Mouse (Mus musculus) layer of hippocampus, postnatal 25 days (tissue): ENCODE measurements around the gene Olfr24. TPM values are rescaled to one million over a fixed set of nuclear protein-coding genes. Genes with fewer than 3 reads are reported as not detected.
"Not testable (repeated sequence)": the region's sequence is repeated elsewhere in the genome, so short reads cannot be mapped to it uniquely, and the experiment has no call there.

Source experiments
- DNase-seq, 2 experiments: peaks; one replicate each; pipeline ENCODE4 v3.0.0; 2022; ENCODE audit warnings: mixed read lengths in 2 of 2, low spot score in 1 of 2; ENCODE audit errors: extremely low spot score in 1 of 2
- total RNA-seq, 2 experiments: library from RNA; stranded (reverse); gene quantifications; 2 replicates each; pipeline ENCODE4 v1.2.3; 2021

Olfr24 gene
- total RNA-seq, result not detected

GRCm38 (mm10) chr9:18763896-18764295 is at the start of gene Olfr24:
Gene Olfr24 (minus strand): TSS chr9:18763996.
- no peak for DNase-seq

GRCm38 (mm10) chr9:18785316-18785715 is 21.5 kb upstream of the Olfr24 start:
- DNase-seq, result no peak

DNA sequence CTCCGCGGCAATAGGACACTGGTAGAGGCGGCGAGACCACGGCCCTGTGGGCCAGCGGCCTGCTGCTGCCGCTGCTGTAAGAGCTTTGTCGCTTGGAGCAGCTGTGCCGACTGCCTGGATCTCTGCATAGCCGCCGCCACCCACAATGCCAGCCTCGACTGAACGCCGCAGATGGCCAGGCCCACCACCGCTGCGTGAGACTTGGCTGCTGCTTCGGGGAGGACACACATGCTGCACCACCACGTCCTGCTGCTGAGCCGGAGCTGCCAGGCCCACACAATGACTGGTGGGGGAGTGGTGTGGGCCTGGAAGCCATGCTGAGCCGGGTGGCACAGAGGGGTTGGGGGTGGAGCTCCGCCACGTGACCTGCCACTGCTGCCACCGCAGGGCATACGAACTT is 15.7 kb upstream of the Olfr24 start:
- DNase-seq, result peak; percentile 8 to 25

DNA sequence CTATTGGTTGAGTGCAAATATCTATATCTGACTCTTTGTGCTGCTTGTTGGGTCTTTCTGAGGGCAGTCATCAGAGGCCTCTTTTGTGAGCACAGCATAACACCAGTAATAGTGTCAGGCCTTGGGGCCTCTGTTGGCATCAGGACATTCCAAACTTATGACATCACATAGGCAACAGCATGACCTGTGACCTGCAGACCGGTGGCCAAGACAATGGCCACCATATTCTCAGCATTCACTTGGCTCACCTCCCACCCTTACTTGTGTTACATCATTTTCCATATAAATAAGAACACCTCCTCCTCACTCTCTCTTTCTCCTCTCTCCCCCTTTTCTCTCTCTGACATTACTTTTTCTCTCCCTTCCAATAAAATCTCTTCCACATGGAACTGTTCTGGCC is 15.2 kb upstream of the Olfr24 start:
- DNase-seq, result no peak

- no peak for DNase-seq
Measured at GRCm38 (mm10) chr9:18755595-18755994, 8.2 kb downstream of the Olfr24 start.

GRCm38 (mm10) chr9:18744639-18745038 is 19.2 kb downstream of the Olfr24 start:
- peak in 1 of 2 experiments; percentile 10 for DNase-seq

DNA sequence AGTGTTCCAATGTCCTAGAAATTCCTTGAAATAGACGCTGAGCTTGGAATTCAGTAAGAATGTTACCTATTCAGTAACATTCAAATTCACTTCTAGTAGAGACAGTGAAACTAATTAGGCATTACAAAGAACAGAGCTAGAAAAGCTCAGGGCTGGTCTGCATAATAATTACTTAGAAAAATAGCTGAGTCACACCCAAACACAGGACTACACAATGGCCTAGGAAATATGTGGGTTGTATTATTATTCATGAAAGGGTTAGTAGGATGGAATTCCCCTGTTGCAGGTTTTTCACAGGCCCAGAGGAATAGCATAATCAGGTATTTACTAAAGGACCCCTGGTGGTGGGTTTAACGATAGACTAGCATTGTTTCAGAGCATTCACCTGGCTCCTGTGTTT is 29.6 kb downstream of the Olfr24 start:
- not testable (repeated sequence) for DNase-seq

DNA sequence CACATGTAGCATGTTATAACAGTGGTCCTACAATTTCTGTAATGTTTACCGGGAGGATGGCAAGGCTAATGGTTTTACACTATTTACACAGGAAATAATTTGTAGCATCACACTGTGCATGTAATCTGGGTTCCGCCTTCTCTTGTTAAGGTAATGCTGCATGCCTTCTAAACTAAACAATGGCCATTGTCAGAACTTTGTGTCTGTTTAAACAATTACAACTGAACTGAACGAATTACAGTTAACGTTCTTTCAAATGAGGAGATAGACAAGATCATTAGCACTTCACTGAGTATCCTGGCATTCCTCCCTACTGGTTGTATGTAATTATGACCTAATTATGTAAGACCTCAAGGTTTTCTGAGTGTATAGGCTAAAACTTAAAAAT is 41.1 kb downstream of the Olfr24 start:
- DNase-seq, result no peak

- DNase-seq, result no peak
Measured at GRCm38 (mm10) chr9:18721931-18722711, 41.7 kb downstream of the Olfr24 start.

GRCm38 (mm10) chr9:18721011-18721410 is 42.8 kb downstream of the Olfr24 start:
- no peak for DNase-seq

DNA sequence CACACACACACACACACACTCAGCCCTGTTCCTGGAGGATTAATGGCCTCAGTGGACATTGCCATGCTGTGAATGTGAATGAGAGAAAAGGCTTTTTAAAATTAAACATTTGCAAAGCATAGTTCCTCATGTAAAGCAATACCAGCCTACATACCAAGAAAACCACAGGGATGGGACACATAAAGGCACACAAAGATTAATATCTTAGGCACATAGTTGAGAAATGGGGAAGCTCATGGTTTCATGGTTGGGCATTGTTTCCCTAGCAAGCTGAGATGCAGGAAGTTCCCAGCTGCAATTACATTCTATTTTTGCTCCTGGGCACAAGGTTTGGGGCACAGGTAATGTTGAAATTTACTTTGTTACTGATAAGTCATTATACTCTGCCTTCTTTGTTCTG is 58.2 kb downstream of the Olfr24 start:
- no peak for DNase-seq

Other genes with a start within 250 kb of the Olfr24 start
- gene Muc16, start 89.5 kb downstream of the Olfr24 start, total RNA-seq, result not detected
- not detected for gene Olfr828, start 55.5 kb upstream of the Olfr24 start, total RNA-seq
- gene Olfr829, start 90.9 kb upstream of the Olfr24 start, total RNA-seq, result not detected
- not detected for gene Olfr830, start 110.7 kb upstream of the Olfr24 start, total RNA-seq
- gene Olfr832, start 173.1 kb upstream of the Olfr24 start, total RNA-seq, result not detected
- not detected for gene Olfr834, start 224.0 kb upstream of the Olfr24 start, total RNA-seq